Mouse (Mus musculus): ENCODE data around the gene Art2b. TPM values are rescaled to one million over a fixed set of nuclear protein-coding genes. Genes with fewer than 3 reads are reported as not detected.

The Art2b gene
- total and polyA plus RNA-seq, 3 experiments, result not detected

DNA sequence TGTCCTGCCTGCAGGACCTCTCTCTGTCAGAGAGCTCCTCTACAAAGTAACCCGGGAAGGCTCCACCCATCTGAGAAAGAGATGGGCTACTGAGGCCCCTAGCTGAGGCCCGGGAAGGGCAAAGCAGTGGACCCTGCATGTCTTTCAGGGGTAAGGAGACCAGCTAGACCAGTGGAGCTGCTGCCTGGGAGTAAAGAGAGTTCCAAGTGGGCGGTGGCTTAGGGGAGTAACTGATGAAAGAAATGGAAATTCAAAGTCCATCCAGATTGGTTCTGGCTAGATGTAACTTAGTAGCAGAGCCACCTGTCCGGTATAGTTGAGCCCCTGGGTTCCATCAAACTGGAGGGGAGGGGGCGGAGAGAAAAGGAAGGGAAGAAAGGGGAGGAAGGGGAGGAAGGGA is 51.0 kb downstream of the Art2b start:
- in situ Hi-C loops (cut with MboI; ENCODE audit: low pct_ligation_motif_present, low pct_unique_long_range_greater_than_20kb, low sequenced_read_pairs), result no loop called here
- H3K27me3 ChIP-seq (replicated peaks), result peaks cover 56% of the 10 kb centered on the region
- peaks cover 0 to 10% of the 10 kb centered on the region in 2 experiments; a peak in 2 of 4 replicates for H3K4me1 ChIP-seq (ENCODE audit: control insufficient read depth in 1 of 2, insufficient read depth in 2 of 2)
- dilution Hi-C loops (cut with MboI; ENCODE audit: extremely low pct_ligation_motif_present, extremely low pct_unique_long_range_greater_than_20kb, low sequenced_read_pairs), result no loop called here
- peaks cover 3% of the 10 kb centered on the region for H3K9me3 ChIP-seq (replicated peaks; ENCODE audit: low read length)
- no peak overlapping the region for H3K4me2 ChIP-seq (ENCODE audit: insufficient read depth, low read depth, poor library complexity, severe bottlenecking)
- TF ChIP-seq E2F4 (IDR thresholded peaks at IDR 0.05; ENCODE audit: insufficient replicate concordance, low read depth, low read length) (no peak), ETS1 (conservative IDR thresholded peaks at IDR 0.05; ENCODE audit: low read depth, low read length) (no peak), RAD21 (IDR thresholded peaks at IDR 0.05; ENCODE audit: low read depth, low read length) (no peak), USF2 (conservative IDR thresholded peaks at IDR 0.05; ENCODE audit: low read depth, low read length) (no peak), ZNF384 (IDR thresholded peaks at IDR 0.05; ENCODE audit: low read depth, low read length) (no peak), MAFK (IDR thresholded peaks at IDR 0.05; ENCODE audit: insufficient replicate concordance, low read length) (no peak), POLR2A (IDR thresholded peaks at IDR 0.05; ENCODE audit: low read depth, low read length) (no peak)
- no peak for DNase-seq (ENCODE audit: extremely low read depth)
- H3K27ac ChIP-seq (ENCODE audit: insufficient read depth, low read depth), result no peak overlapping the region
- H3K36me3 ChIP-seq (replicated peaks in 1 of 2; ENCODE audit: control insufficient read depth in 1 of 2, insufficient read depth in 1 of 2, low read length in 1 of 2), result no peaks in the 10 kb centered on the region
- no peaks in the 10 kb centered on the region for H3K79me2 ChIP-seq (replicated peaks; ENCODE audit: control insufficient read depth, extremely low read depth, insufficient read depth, poor library complexity, severe bottlenecking)
- no peak overlapping the region for H3K4me3 ChIP-seq (replicated peaks in 1 of 3; ENCODE audit: low read depth in 2 of 3, low read length in 2 of 3, poor library complexity in 1 of 3)
- no peak overlapping the region for H3K9ac ChIP-seq (ENCODE audit: insufficient read depth, low read depth)

Other genes starting within 250 kb of the Art2b start
- gene Arap1, start 237.5 kb downstream of the Art2b start, total RNA-seq (2012; rRNA removed), result 31.9 and 38.5 TPM in 2 replicates
- 17.8 and 21.2 TPM in 2 replicates for gene Arap1, start 237.5 kb downstream of the Art2b start, total RNA-seq (2014; rRNA removed)
- gene Arap1, start 237.5 kb downstream of the Art2b start, polyA plus RNA-seq (2012; ENCODE audit: insufficient read length, low read depth), result 46.1 and 60.0 TPM in 2 replicates
- gene Gm45837, start 174.7 kb downstream of the Art2b start, total RNA-seq (2012; rRNA removed), result 0.04 TPM in 1 of 2 replicates, not detected in the other
- gene Gm45837, start 174.7 kb downstream of the Art2b start, total RNA-seq (2014; rRNA removed), result not detected in 2 replicates
- gene Gm45837, start 174.7 kb downstream of the Art2b start, polyA plus RNA-seq (2012; ENCODE audit: insufficient read length, low read depth), result 0.56 and 0.84 TPM in 2 replicates
- gene Pde2a, start 163.9 kb downstream of the Art2b start, total RNA-seq (2012; rRNA removed), result 0.08 TPM in 2 replicates
- gene Pde2a, start 163.9 kb downstream of the Art2b start, total RNA-seq (2014; rRNA removed), result 0.28 and 0.40 TPM in 2 replicates
- not detected in 2 replicates for gene Pde2a, start 163.9 kb downstream of the Art2b start, polyA plus RNA-seq (2012; ENCODE audit: insufficient read length, low read depth)
- gene Clpb, start 78.0 kb upstream of the Art2b start, total RNA-seq (2012; rRNA removed), result 48.9 and 68.4 TPM in 2 replicates
- gene Clpb, start 78.0 kb upstream of the Art2b start, total RNA-seq (2014; rRNA removed), result 41.7 and 46.0 TPM in 2 replicates
- 25.5 and 29.4 TPM in 2 replicates for gene Clpb, start 78.0 kb upstream of the Art2b start, polyA plus RNA-seq (2012; ENCODE audit: insufficient read length, low read depth)
- not detected in 2 replicates for gene Phox2a, start 232.7 kb upstream of the Art2b start, total RNA-seq (2012; rRNA removed)
- gene Phox2a, start 232.7 kb upstream of the Art2b start, total RNA-seq (2014; rRNA removed), result not detected in 2 replicates
- not detected in 2 replicates for gene Phox2a, start 232.7 kb upstream of the Art2b start, polyA plus RNA-seq (2012; ENCODE audit: insufficient read length, low read depth)